Mouse (Mus musculus) thymus, postnatal 36 days (tissue): ENCODE measurements at regions not wholly inside any gene's neighbourhood (a gene's known extent, or its start where the extent isn't known, plus 50 kb on each side); places are given as distances from the start of the nearest gene placed in this dataset.
A peak's percentile ranks its signal among the peaks of the same experiment; 100 is the strongest.

ENCODE experiments used
- DNase-seq, 2 experiments: peaks; one replicate each; pipeline ENCODE4 v3.0.0; 2022; ENCODE audit warnings: mixed read lengths in 2 of 2

DNA sequence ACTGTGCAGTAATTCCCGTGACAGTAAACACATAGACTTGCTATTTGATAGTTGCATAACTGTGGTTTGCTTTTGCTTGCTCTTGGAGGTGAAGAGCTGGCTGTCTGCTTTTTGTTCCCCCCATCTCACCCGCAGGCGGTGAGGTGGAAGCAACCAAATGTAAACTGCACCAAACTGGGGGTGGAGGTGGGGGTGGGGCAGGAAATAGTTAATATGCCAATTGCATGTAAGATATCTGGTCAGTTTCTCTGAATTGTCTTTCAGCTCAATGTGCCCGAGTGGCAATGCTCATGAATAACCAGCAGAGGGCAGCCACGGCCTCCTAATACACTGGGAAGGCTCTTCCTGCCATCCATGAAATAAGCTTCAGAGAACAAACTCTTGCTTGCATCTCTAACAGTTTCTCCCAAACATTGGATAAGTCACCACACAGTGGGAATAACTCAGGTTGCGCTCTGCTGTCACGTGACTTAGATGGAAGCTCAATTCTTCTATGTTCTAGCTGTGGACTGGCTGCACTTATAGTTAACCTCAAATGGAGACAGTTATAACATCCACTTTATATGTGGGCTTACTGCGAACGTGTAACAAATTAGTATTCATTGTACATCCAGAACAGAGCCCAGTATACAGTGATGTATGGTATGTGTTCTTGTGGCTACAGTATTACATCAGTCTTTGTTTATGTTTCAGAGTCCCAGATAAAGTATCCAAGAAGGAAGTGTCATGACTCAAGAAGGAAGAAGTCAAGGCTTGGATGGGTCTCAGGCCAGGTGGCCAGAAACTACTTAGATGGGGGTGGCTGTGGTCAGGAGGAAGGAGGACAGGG lies 62.0 kb upstream of the Egflam start:
- DNase-seq: peak; percentile 45 to 48

GRCm38 (mm10) chr15:7462549-7462948 lies 64.4 kb upstream of the Egflam start:
- no peak for DNase-seq

DNA sequence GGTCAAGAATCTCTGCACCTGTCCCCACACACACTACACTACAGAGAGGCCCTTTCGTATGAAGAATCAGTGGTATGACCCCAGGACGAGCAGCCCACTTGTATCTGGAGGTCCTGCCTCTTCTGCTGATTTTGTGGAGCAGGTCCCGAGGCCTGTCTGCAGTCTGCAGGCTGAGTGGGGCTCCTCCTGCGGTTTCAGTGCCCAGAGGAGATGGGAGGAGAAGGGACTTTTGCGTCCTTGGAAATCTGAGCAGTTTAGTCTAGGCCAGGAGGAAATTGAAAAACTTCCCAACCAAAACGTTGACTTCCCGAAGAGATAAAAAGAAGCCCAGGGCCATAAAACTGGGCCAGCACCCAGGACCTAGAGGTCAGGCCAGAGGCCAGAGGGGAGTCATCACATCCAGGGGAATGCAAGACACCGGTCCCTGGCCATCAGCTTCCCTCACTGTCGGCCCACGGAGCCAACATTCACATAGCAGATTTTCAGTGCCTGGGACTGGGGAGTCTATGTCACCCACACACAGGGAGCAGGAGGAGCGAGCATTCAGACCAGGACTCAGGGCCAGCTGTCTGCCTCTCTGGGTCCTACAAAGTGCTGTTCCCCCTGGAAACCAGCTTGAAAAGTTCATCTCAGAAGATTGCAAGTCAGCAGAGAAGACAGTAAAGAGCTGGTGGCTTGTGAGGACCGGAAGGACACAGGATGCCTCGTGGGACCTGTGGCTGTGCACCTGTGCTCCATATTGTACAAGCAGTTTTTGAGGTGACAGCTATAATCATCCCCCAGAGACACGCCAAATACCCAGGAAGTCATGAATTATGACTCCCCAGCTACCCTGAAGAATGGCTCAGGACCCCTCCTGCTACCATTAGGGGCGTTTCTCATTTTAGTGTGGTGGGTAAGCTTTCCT lies 65.5 kb upstream of the Egflam start:
- peak; percentile 22 to 63 for DNase-seq

DNA sequence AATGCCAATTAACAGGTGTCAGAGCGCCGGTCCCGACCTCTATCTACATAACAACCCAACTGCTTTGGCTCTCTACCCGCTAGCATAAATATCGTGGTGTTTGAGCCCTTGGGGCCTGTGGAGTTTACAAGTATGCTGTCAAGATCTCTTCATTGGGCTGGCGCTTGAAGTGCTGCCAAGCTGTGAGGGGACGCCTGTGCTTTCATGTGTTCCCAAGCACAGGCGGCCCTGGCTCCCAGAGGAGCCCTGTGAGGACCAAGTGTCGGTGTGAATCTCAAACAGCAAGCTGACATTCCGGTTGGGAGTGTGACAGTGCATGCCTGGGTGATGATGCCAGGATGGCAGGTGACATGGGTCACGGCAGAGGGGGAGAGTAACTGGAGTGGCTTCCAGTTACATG lies 82.0 kb upstream of the Egflam start:
- no peak for DNase-seq

DNA sequence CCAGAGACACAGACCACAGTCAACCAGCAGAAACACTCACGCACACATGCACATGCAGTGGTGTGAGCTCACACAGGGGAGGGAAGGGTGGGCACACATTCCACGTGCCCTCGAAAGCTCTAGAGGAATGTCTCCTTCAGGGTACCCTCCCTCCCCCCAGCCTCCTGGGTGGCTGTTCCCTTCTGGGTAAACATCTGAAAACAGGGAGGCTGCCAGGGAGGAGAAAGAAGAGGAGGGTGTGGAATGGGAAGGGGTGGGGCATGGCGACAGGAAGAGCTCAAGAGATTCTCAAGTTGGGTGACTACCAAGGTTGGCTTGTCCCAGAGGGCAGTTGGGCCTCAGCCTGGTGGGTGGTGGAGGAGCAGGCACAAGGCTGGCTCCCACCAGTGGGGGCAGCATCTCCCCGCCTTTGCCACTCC lies 82.6 kb upstream of the Egflam start:
- no peak for DNase-seq

DNA sequence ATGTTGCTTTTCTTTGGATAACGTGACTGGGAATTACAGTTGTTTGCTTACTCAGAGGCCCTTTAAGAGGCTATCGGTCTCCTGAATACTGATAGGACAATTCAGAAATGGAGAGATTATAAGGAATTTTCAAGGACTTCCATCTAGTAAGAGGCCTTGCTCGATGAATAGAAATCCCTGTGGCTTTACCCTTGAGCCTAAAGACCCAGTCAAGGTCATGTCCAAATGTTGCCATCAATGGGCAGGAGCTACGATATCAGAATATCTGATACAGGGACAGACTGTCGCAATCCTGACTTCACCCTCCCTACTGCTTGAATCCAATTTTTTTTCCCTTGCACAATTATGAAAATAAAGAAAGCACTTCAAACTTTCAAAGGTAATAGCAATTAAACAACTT lies 85.5 kb upstream of the Egflam start:
- no peak for DNase-seq

GRCm38 (mm10) chr15:7491091-7491490 lies 92.9 kb upstream of the Egflam start:
- no peak for DNase-seq

DNA sequence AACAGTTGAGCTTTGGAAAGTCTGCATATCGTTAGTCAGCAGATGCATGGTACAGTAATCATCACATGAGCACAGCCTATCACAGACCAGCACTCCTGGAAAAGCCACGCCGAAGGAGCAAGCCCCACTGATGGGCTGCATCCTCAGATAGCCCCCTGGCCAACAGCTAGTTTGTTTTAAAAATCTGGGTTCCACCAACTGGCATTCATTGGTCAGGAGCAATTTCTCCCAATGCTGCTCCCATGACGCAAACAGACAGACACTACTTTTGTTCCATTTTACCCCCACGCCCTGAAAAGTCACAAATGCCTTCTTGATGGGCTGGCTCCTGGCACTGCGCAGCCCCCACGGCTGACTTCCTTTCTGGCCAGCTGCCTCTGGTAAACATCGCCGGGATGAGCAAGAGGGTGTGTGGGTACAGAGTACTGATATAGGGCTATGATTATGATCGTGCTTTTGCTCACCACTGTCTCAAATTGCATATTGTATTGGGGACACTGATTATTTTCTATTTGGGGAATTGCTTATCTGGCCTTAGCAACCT lies 95.0 kb upstream of the Egflam start:
- DNase-seq: no peak

DNA sequence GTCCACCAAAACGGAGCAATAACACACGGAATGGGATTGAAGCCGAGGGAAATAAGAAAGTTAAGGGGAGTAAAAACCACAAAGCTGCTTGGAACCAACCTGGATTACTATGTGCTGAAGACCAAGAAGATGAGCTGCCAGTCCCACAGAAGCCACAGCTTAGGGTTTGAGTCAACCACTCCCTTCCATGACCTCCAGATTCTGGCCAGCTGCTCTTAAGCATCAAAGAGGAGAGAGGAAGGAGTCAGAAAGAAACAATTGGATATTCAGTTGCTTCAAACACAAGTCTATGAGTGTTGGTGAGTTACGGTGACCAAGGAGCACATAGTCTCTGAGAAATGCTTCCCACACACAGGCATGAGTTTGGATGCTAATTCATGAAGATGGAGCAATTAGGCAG lies 99.7 kb upstream of the Egflam start:
- no peak for DNase-seq

- DNase-seq: no peak
These were observed 110.3 kb upstream of the Egflam start for GRCm38 (mm10) chr15:7508535-7508934.

GRCm38 (mm10) chr15:7514743-7515273 lies 116.6 kb upstream of the Egflam start:
- DNase-seq: no peak

- DNase-seq: no peak
These were observed 123.4 kb upstream of the Egflam start for GRCm38 (mm10) chr15:7521611-7522010.

- DNase-seq: no peak
These were observed 124.9 kb upstream of the Egflam start for GRCm38 (mm10) chr15:7522902-7523786.

DNA sequence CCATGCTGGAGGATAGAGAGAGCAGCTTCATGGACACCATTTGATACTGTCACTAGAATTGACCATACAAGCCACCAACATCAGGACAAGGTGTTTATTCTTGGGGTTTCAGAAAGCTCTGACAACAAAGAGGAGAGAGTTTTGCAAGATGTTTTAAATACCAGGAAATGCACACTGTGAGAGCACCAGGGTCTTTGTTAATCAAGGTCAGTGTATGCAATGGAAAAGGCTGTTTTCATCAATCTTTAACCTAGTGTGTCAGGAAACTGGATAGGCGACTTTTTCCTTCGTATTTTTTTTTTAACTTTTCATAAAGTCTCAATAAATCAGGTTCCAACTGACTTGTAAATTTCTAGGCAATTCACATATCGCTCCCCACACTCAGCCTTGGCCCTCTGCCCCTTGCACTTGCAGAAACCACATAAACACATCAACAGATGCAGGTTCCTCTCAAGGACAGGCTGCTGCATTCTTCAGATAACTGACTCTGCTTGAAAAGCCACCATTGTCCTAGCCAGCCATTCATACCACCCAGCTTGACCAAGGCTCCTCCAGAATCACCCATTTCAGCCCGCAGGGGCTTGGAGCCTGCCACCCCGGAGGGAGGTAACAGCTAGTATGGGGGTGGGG lies 132.9 kb upstream of the Egflam start:
- DNase-seq: no peak

GRCm38 (mm10) chr15:7537858-7538257 lies 139.7 kb upstream of the Egflam start:
- no peak for DNase-seq

- DNase-seq: no peak
These were observed 155.1 kb upstream of the Egflam start for GRCm38 (mm10) chr15:7553190-7553895.

DNA sequence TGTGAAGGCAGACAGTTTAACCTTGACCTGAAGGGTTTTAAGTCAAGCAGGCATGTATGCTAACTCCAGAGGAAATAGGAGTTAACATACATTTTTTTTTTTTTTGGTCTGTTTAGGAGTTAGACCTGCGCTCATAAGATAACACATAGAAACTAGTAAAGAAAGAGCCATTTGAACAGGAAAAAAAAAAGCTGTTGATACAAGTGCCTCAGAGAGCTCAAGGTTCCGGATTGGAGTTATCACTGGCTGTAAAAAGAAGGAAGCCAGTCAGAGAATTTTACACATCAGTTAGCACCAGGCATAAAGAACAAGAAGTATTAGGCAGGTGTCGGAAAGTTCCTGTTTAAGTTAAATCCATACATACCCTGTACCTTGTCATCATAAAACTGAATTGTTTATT lies 156.2 kb upstream of the Egflam start:
- no peak for DNase-seq

GRCm38 (mm10) chr15:7563279-7563678 lies 165.1 kb upstream of the Egflam start:
- DNase-seq: no peak

GRCm38 (mm10) chr15:7563726-7564125 lies 165.5 kb upstream of the Egflam start:
- DNase-seq: no peak

- DNase-seq: no peak
These were observed 174.0 kb upstream of the Egflam start for GRCm38 (mm10) chr15:7572221-7572620.

GRCm38 (mm10) chr15:7574264-7574663 lies 176.1 kb upstream of the Egflam start:
- DNase-seq: no peak
